Mouse (Mus musculus) limb, embryonic 13.5 days (tissue): ENCODE data around the gene Sstr2. TPM values are rescaled to one million over a fixed set of nuclear protein-coding genes. Genes with fewer than 3 reads are reported as not detected.
"Not testable (repeated sequence)": the region's sequence is repeated elsewhere in the genome, so short reads cannot be mapped to it uniquely, and the experiment has no call there.

ENCODE experiments used
- ATAC-seq: fragments of 200-750 bp; cut with Nextera tagmentation; 2 replicates; pipeline ENCODE4 v1.8.0; 2017; ENCODE audit warnings: low read depth, moderate number of reproducible peaks, moderate TSS enrichment; ENCODE audit not compliant: low FRiP score
- H3K27ac ChIP-seq: fragments of 300-500 bp; sonication (generic); 2 replicates; pipeline ENCODE4 v1.5.1; 2015; ENCODE audit warnings: inconsistent platforms, mild to moderate bottlenecking, moderate library complexity
- H3K27me3 ChIP-seq: fragments of 300-500 bp; sonication (generic); 2 replicates; pipeline ENCODE4 v1.6.1; 2015; ENCODE audit warnings: mild to moderate bottlenecking, inconsistent platforms
- H3K36me3 ChIP-seq: fragments of 300-500 bp; sonication (generic); 2 replicates; pipeline ENCODE4 v1.6.1; 2015; ENCODE audit warnings: inconsistent platforms, mild to moderate bottlenecking, moderate library complexity
- H3K4me1 ChIP-seq: fragments of 300-500 bp; sonication (generic); 2 replicates; pipeline ENCODE4 v1.6.1; 2015; ENCODE audit warnings: inconsistent platforms
- H3K4me2 ChIP-seq: fragments of 300-500 bp; sonication (generic); replicated peaks from 2 replicates; pipeline ENCODE4 v1.6.1; 2015; ENCODE audit warnings: inconsistent platforms, mild to moderate bottlenecking, moderate library complexity
- H3K4me3 ChIP-seq: fragments of 300-500 bp; sonication (generic); 2 replicates; pipeline ENCODE4 v1.5.1; 2015; ENCODE audit warnings: moderate library complexity, mild to moderate bottlenecking, inconsistent platforms
- H3K9ac ChIP-seq: fragments of 300-500 bp; sonication (generic); 2 replicates; pipeline ENCODE4 v1.6.1; 2015; ENCODE audit warnings: mild to moderate bottlenecking, inconsistent platforms
- H3K9me3 ChIP-seq: fragments of 300-500 bp; sonication (generic); 2 replicates; pipeline ENCODE4 v1.6.1; 2016; ENCODE audit warnings: inconsistent platforms
- WGBS: fragments of 180-500 bp; shearing (Covaris S2); methylation state at CpG from one replicate; pipeline ENCODE4 v1.1.7; 2015; 5-methylcytosine and 5-hydroxymethylcytosine counted together
- polyA plus RNA-seq: library from polyadenylated mRNA; unstranded; fragments of >200 nt; fragmentation: Nextera tagmentation; extraction: Ambion mirVana; gene quantifications from 2 replicates; pipeline ENCODE4 v1.2.1, GENCODE M21; 2015

Gene Sstr2
- polyA plus RNA-seq, 1 experiment from 2014 or later = 1.1 TPM

- Histone ChIP-seq H3K9ac (peak within 1 kb of the TSS; percentile 93), H3K4me2 (peak within 1 kb of the TSS; percentile 68), H3K36me3 (peaks cover 30% of the 10 kb centered on the region), H3K27me3 (no peaks in the 10 kb centered on the region), H3K4me3 (peak within 1 kb of the TSS; percentile 90), H3K4me1 (peaks cover 51% of the 10 kb centered on the region), H3K27ac (peak within 1 kb of the TSS; percentile 82; the same call in 1 of the 2 replicates), H3K9me3 (0 out of 2 replicates have a peak, but pooled peaks cover 4% of the 10 kb centered on the region)
- under 1% methylated on average over 85 of the region's 91 CpGs for WGBS
- ATAC-seq = peak; percentile 78
Measured at GRCm38 (mm10) chr11:113649353-113650210, 30.4 kb downstream of the Sstr2 start, which contains the start of gene Slc39a11. Gene Slc39a11 (minus strand): TSS chr11:113650079.

GRCm38 (mm10) chr11:113651206-113651906 is 32.2 kb downstream of the Sstr2 start:
- H3K27me3 ChIP-seq = no peaks in the 10 kb centered on the region
- peaks cover 62% of the 10 kb centered on the region for H3K4me1 ChIP-seq
- no peaks in the 10 kb centered on the region for H3K9me3 ChIP-seq
- no peak overlapping the region for H3K9ac ChIP-seq
- peak overlapping the region; percentile 90; the same call in 1 of the 2 replicates for H3K4me3 ChIP-seq
- peak overlapping the region; percentile 68 for H3K4me2 ChIP-seq
- H3K36me3 ChIP-seq = peaks cover 47% of the 10 kb centered on the region
- WGBS = 47% methylated on average over 22 of the region's 22 CpGs
- ATAC-seq = no peak
- no peak overlapping the region for H3K27ac ChIP-seq

GRCm38 (mm10) chr11:113651907-113652273 is 32.7 kb downstream of the Sstr2 start:
- Histone ChIP-seq H3K4me2 (0 out of 2 replicates have a peak overlapping the region, but pooled peaks have one; percentile 68), H3K27ac (no peak overlapping the region), H3K9ac (no peak overlapping the region), H3K4me3 (no peak overlapping the region), H3K36me3 (peaks cover 52% of the 10 kb centered on the region), H3K27me3 (no peaks in the 10 kb centered on the region), H3K4me1 (peaks cover 62% of the 10 kb centered on the region), H3K9me3 (no peaks in the 10 kb centered on the region)
- WGBS = 49% methylated on average over 8 of the region's 8 CpGs
- no peak for ATAC-seq

GRCm38 (mm10) chr11:113652516-113652915 is 33.4 kb downstream of the Sstr2 start:
- no peaks in the 10 kb centered on the region for H3K27me3 ChIP-seq
- no peak overlapping the region for H3K4me2 ChIP-seq
- H3K9me3 ChIP-seq = no peaks in the 10 kb centered on the region
- H3K9ac ChIP-seq = no peak overlapping the region
- H3K4me1 ChIP-seq = peaks cover 62% of the 10 kb centered on the region
- no peak overlapping the region for H3K4me3 ChIP-seq
- 87% methylated on average over 6 of the region's 6 CpGs for WGBS
- H3K36me3 ChIP-seq = peaks cover 58% of the 10 kb centered on the region
- no peak for ATAC-seq
- no peak overlapping the region for H3K27ac ChIP-seq

GRCm38 (mm10) chr11:113654105-113654504 is 35.0 kb downstream of the Sstr2 start:
- Histone ChIP-seq H3K9me3 (no peaks in the 10 kb centered on the region), H3K27me3 (no peaks in the 10 kb centered on the region), H3K36me3 (peaks cover 74% of the 10 kb centered on the region), H3K27ac (peak overlapping the region; percentile 83), H3K9ac (0 out of 2 replicates have a peak overlapping the region, but pooled peaks have one; percentile 13), H3K4me3 (no peak overlapping the region), H3K4me2 (no peak overlapping the region), H3K4me1 (peaks cover 49% of the 10 kb centered on the region)
- ATAC-seq = no peak
- whole genome bisulfite sequencing = 68% methylated on average over 15 of the region's 15 CpGs

- H3K4me3 ChIP-seq = no peak overlapping the region
- H3K27me3 ChIP-seq = no peaks in the 10 kb centered on the region
- H3K9ac ChIP-seq = no peak overlapping the region
- no peaks in the 10 kb centered on the region for H3K9me3 ChIP-seq
- H3K27ac ChIP-seq = peak overlapping the region; percentile 83
- WGBS = 32% methylated on average over 18 of the region's 18 CpGs
- H3K4me1 ChIP-seq = peaks cover 49% of the 10 kb centered on the region
- H3K4me2 ChIP-seq = no peak overlapping the region
- H3K36me3 ChIP-seq = peaks cover 80% of the 10 kb centered on the region
- ATAC-seq = no peak
Measured at GRCm38 (mm10) chr11:113654561-113655270, 35.6 kb downstream of the Sstr2 start.

GRCm38 (mm10) chr11:113656511-113656932 is 37.4 kb downstream of the Sstr2 start:
- no peak for ATAC-seq
- 91% methylated on average over 8 of the region's 8 CpGs for WGBS
- no peak overlapping the region for H3K27ac ChIP-seq

GRCm38 (mm10) chr11:113657221-113657620 is 38.1 kb downstream of the Sstr2 start:
- no peak overlapping the region for H3K27ac ChIP-seq
- H3K27me3 ChIP-seq = no peaks in the 10 kb centered on the region
- 66% methylated on average over 4 of the region's 4 CpGs for WGBS
- no peak for ATAC-seq
- peaks cover 99% of the 10 kb centered on the region for H3K36me3 ChIP-seq
- H3K9me3 ChIP-seq = no peaks in the 10 kb centered on the region
- H3K4me3 ChIP-seq = no peak overlapping the region
- no peak overlapping the region for H3K9ac ChIP-seq
- H3K4me1 ChIP-seq = peaks cover 26% of the 10 kb centered on the region
- H3K4me2 ChIP-seq = no peak overlapping the region

More at GRCm38 (mm10) chr11:113656511-113656932, 37.4 kb downstream of the Sstr2 start:
- H3K36me3 ChIP-seq = peaks cover 98% of the 10 kb centered on the region
- peaks cover 33% of the 10 kb centered on the region for H3K4me1 ChIP-seq
- no peaks in the 10 kb centered on the region for H3K27me3 ChIP-seq
- no peak overlapping the region for H3K4me2 ChIP-seq
- H3K4me3 ChIP-seq = no peak overlapping the region
- no peaks in the 10 kb centered on the region for H3K9me3 ChIP-seq
- no peak overlapping the region for H3K9ac ChIP-seq

- ATAC-seq = no peak
- Histone ChIP-seq H3K9me3 (no peaks in the 10 kb centered on the region), H3K9ac (no peak overlapping the region; the same call in 1 of the 2 replicates), H3K27ac (no peak overlapping the region), H3K4me3 (no peak overlapping the region), H3K4me1 (peaks cover 24% of the 10 kb centered on the region), H3K36me3 (peaks cover 97% of the 10 kb centered on the region), H3K27me3 (no peaks in the 10 kb centered on the region), H3K4me2 (no peak overlapping the region)
- WGBS = 85% methylated on average over 8 of the region's 8 CpGs
Measured at GRCm38 (mm10) chr11:113658319-113658718, 39.2 kb downstream of the Sstr2 start.

GRCm38 (mm10) chr11:113658763-113659162 is 39.6 kb downstream of the Sstr2 start:
- Histone ChIP-seq H3K4me2 (no peak overlapping the region), H3K9me3 (no peaks in the 10 kb centered on the region), H3K4me1 (peaks cover 20% of the 10 kb centered on the region), H3K27me3 (no peaks in the 10 kb centered on the region), H3K4me3 (no peak overlapping the region), H3K36me3 (peaks cover 97% of the 10 kb centered on the region), H3K9ac (no peak overlapping the region; the same call in 1 of the 2 replicates), H3K27ac (no peak overlapping the region)
- 80% methylated on average over 4 of the region's 4 CpGs for WGBS
- no peak; the same call in 1 of the 2 replicates for ATAC-seq

- not testable (repeated sequence) for H3K9me3 ChIP-seq, H3K4me3 ChIP-seq, H3K9ac ChIP-seq, H3K27me3 ChIP-seq, H3K4me1 ChIP-seq, ATAC-seq, H3K27ac ChIP-seq, H3K4me2 ChIP-seq
- 94% methylated on average over 3 of the region's 3 CpGs for WGBS
- H3K36me3 ChIP-seq = peaks cover 92% of the 10 kb centered on the region
Measured at GRCm38 (mm10) chr11:113660213-113660612, 41.1 kb downstream of the Sstr2 start.
